ENCODE assay signal across 13 mouse cellular contexts in the genomic region with DNA sequence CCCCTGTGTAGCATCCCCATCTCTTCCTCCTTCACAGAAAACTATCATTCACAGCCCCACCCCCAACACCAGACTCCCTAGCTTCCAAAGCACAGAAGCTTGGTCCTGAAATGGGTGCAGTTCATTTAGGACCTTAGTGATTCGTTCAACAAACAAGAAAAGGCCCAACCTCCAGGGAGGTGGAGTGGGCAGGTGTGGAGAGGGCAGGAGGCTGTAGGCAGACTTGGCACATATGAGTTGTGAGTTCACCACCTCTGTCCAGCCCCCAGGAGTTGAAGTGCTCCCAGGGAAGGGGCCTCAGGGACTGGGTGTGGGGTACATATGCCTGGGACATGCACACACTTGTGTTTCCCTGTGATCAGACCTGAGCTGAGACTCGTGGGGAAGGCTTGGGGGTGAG. TPM values are rescaled to one million over a fixed set of nuclear protein-coding genes. Genes with fewer than 3 reads are reported as not detected.
DNase-seq lines count a peak whose midpoint lies in the region; ATAC-seq lines count a peak whose summit lies in the region.
"Had no signal": no experiment of that assay in that cellular context is flagged by ENCODE, and none has a peak within 500 bp of the region (broad histone marks: within the 10 kb centered on the region; RNA-seq: fewer than 3 reads in every experiment).

No protein-coding gene starts in this region.

- peak overlapping the region; percentile 69 for H3K27ac ChIP-seq in kidney, embryonic 15.5 days
- peak overlapping the region; percentile 72 for H3K27ac ChIP-seq in intestine, embryonic 15.5 days
- peak overlapping the region; percentile 82 for H3K27ac ChIP-seq in lung, embryonic 16.5 days (ENCODE audit: low read length)
- peak overlapping the region; percentile 85 for H3K27ac ChIP-seq in stomach, embryonic 14.5 days (ENCODE audit: low read length)
- no peak overlapping the region for H3K27ac ChIP-seq in forebrain, embryonic 15.5 days (replicated peaks)
- H3K27ac ChIP-seq: limb, embryonic 12.5 days had no signal

- no peak overlapping the region for H3K4me3 ChIP-seq in kidney, embryonic 15.5 days (replicated peaks)
- no peak overlapping the region for H3K4me3 ChIP-seq in intestine, embryonic 15.5 days (replicated peaks)
- no peak overlapping the region for H3K4me3 ChIP-seq in lung, embryonic 16.5 days (ENCODE audit: low read length)
- no peak overlapping the region for H3K4me3 ChIP-seq in stomach, embryonic 14.5 days (ENCODE audit: low read depth, low read length)
- no peak overlapping the region for H3K4me3 ChIP-seq in forebrain, embryonic 15.5 days
- H3K4me3 ChIP-seq: heart, embryonic 12.5 days; limb, embryonic 12.5 days had no signal

- peaks cover 22% of the 10 kb centered on the region; the same call in 1 of the 2 replicates for H3K4me1 ChIP-seq in kidney, embryonic 15.5 days
- H3K4me1 ChIP-seq in intestine, embryonic 15.5 days (replicated peaks), result peaks cover 18% of the 10 kb centered on the region
- H3K4me1 ChIP-seq in lung, embryonic 16.5 days (replicated peaks; ENCODE audit: control insufficient read depth, insufficient read depth, low read length), result peaks cover 18% of the 10 kb centered on the region
- peaks cover 9% of the 10 kb centered on the region; the same call in 1 of the 2 replicates for H3K4me1 ChIP-seq in stomach, embryonic 14.5 days (ENCODE audit: control insufficient read depth, insufficient read depth, low read length)
- H3K4me1 ChIP-seq in forebrain, embryonic 15.5 days, result no peaks in the 10 kb centered on the region

- no peaks in the 10 kb centered on the region for H3K36me3 ChIP-seq in kidney, embryonic 15.5 days
- H3K36me3 ChIP-seq in intestine, embryonic 15.5 days, result no peaks in the 10 kb centered on the region
- no peaks in the 10 kb centered on the region for H3K36me3 ChIP-seq in lung, embryonic 16.5 days (ENCODE audit: control insufficient read depth, insufficient read depth, low read length)
- no peaks in the 10 kb centered on the region for H3K36me3 ChIP-seq in stomach, embryonic 14.5 days (ENCODE audit: control insufficient read depth, insufficient read depth, low read length)
- H3K36me3 ChIP-seq in forebrain, embryonic 15.5 days, result no peaks in the 10 kb centered on the region
- H3K36me3 ChIP-seq: heart, embryonic 12.5 days; limb, embryonic 12.5 days had no signal

- WGBS in kidney, embryonic 15.5 days, result 56% methylated on average over 2 of the region's 2 CpGs
- 50% methylated on average over 2 of the region's 2 CpGs for WGBS in intestine, embryonic 15.5 days
- WGBS in lung, embryonic 16.5 days, result 36% methylated on average over 2 of the region's 2 CpGs
- 52% methylated on average over 2 of the region's 2 CpGs for WGBS in stomach, embryonic 14.5 days
- WGBS in forebrain, embryonic 15.5 days, result 61% methylated on average over 2 of the region's 2 CpGs

- no peaks in the 10 kb centered on the region for H3K9me3 ChIP-seq in kidney, embryonic 15.5 days (replicated peaks)
- H3K9me3 ChIP-seq in intestine, embryonic 15.5 days, result no peaks in the 10 kb centered on the region
- no peaks in the 10 kb centered on the region for H3K9me3 ChIP-seq in lung, embryonic 16.5 days (ENCODE audit: control insufficient read depth, low read length)
- H3K9me3 ChIP-seq in stomach, embryonic 14.5 days (ENCODE audit: control insufficient read depth, low read depth, low read length), result no peaks in the 10 kb centered on the region
- no peaks in the 10 kb centered on the region for H3K9me3 ChIP-seq in forebrain, embryonic 15.5 days
- H3K9me3 ChIP-seq: limb, embryonic 12.5 days had no signal

- no peaks in the 10 kb centered on the region for H3K27me3 ChIP-seq in kidney, embryonic 15.5 days
- H3K27me3 ChIP-seq in intestine, embryonic 15.5 days (replicated peaks), result no peaks in the 10 kb centered on the region
- no peaks in the 10 kb centered on the region for H3K27me3 ChIP-seq in lung, embryonic 16.5 days (ENCODE audit: control insufficient read depth, insufficient read depth, low read depth, low read length)
- H3K27me3 ChIP-seq in stomach, embryonic 14.5 days (ENCODE audit: control insufficient read depth, insufficient read depth, low read length), result no peaks in the 10 kb centered on the region
- H3K27me3 ChIP-seq in forebrain, embryonic 15.5 days, result no peaks in the 10 kb centered on the region
- H3K27me3 ChIP-seq: limb, embryonic 12.5 days; Patski had no signal

- no peak overlapping the region for H3K4me2 ChIP-seq in kidney, embryonic 15.5 days
- no peak overlapping the region for H3K4me2 ChIP-seq in intestine, embryonic 15.5 days (replicated peaks)
- H3K4me2 ChIP-seq in lung, embryonic 16.5 days (ENCODE audit: low read depth, low read length), result no peak overlapping the region
- H3K4me2 ChIP-seq in stomach, embryonic 14.5 days (replicated peaks; ENCODE audit: low read depth, low read length), result no peak overlapping the region
- H3K4me2 ChIP-seq in forebrain, embryonic 15.5 days (replicated peaks), result no peak overlapping the region
- H3K4me2 ChIP-seq: heart, embryonic 12.5 days; limb, embryonic 12.5 days had no signal

- ATAC-seq in kidney, embryonic 15.5 days (replicated peaks; ENCODE audit: low FRiP score), result peak; percentile 31; the same call in 1 of the 2 replicates
- ATAC-seq in intestine, embryonic 15.5 days, result no peak; the same call in none of the 2 replicates
- peak; percentile 43 for ATAC-seq in lung, embryonic 16.5 days (ENCODE audit: low read depth)
- peak; percentile 25; the same call in 1 of the 2 replicates for ATAC-seq in stomach, embryonic 14.5 days (ENCODE audit: insufficient number of reproducible peaks, insufficient read depth, low FRiP score, low read depth)
- ATAC-seq in forebrain, embryonic 15.5 days (replicated peaks), result no peak
- ATAC-seq: hindbrain, embryonic 16.5 days had no signal

- H3K9ac ChIP-seq in kidney, embryonic 15.5 days, result no peak overlapping the region
- H3K9ac ChIP-seq in intestine, embryonic 15.5 days, result no peak overlapping the region
- H3K9ac ChIP-seq in lung, embryonic 16.5 days (ENCODE audit: low read length), result no peak overlapping the region
- H3K9ac ChIP-seq in stomach, embryonic 14.5 days (replicated peaks; ENCODE audit: low read depth, low read length), result no peak overlapping the region
- H3K9ac ChIP-seq in forebrain, embryonic 15.5 days (replicated peaks), result no peak overlapping the region
- H3K9ac ChIP-seq: heart, embryonic 12.5 days; limb, embryonic 12.5 days had no signal

- DNase-seq in kidney, adult 9 months, result no peak
- no peak for DNase-seq in c-Kit-positive CD71-positive TER-119-positive erythroid progenitor cells, embryonic 14.5 days (ENCODE audit: low spot score)
- DNase-seq in right cerebral cortex, postnatal 4 days, result no peak
- DNase-seq: thymus, postnatal 14 days had no signal

RNA-seq across cellular contexts. Expression of a gene that starts 39.8 kb away (rescaled TPM):
- polyA plus RNA-seq in kidney, embryonic 15.5 days (2015; fragmentation: Nextera tagmentation; extraction: Ambion mirVana), result 63.7 and 66.7 TPM in 2 replicates
- 101 and 106 TPM in 2 replicates for polyA plus RNA-seq in intestine, embryonic 15.5 days (2015; fragmentation: Nextera tagmentation; extraction: Ambion mirVana)
- 166 and 170 TPM in 2 replicates for polyA plus RNA-seq in lung, embryonic 16.5 days (2015; fragmentation: Nextera tagmentation; extraction: Ambion mirVana)
- polyA plus RNA-seq in stomach, embryonic 14.5 days (2014; fragmentation: Nextera tagmentation; extraction: Ambion mirVana), result 112 and 129 TPM in 2 replicates
- polyA plus RNA-seq in forebrain, embryonic 15.5 days (2015; fragmentation: Nextera tagmentation; extraction: Ambion mirVana), result 28.7 and 28.8 TPM in 2 replicates

Comparison
In these comparisons a context has a peak if more than half of its experiments do, and no peak if none do; other contexts are left out.
1. ATAC-seq: peak in kidney, embryonic 15.5 days (single experiment), lung, embryonic 16.5 days (single experiment) and stomach, embryonic 14.5 days (single experiment); none in intestine, embryonic 15.5 days (single experiment) and forebrain, embryonic 15.5 days (single experiment).